Mouse (Mus musculus): ENCODE measurements around the gene Vmn1r194.
"Not testable (repeated sequence)": the region's sequence is repeated elsewhere in the genome, so short reads cannot be mapped to it uniquely, and the experiment has no call there.

The Vmn1r194 gene

DNA sequence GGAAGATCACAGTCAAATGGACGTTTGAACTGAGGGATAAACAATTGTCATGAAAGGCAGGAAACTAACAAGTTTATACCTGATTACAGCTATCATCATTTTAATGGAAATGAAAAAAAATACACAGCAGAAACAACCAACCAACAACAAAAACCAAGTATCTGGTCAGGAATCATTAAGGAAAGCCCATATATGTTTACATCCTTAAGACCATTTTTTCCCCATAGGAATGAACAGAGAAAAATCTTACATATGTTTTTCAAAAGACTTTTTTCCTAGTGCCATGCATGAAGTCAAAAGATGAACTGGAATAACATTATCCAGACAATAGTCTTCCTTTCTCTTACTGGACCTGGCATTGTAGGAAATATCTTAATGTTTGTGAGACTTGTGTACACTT lies at the start of gene Vmn1r194:
Gene Vmn1r194, plus strand, starts transcription at position 301 of the 400 bp plus-strand sequence.
- DNase-seq (ENCODE audit: low spot score): no peak

DNA sequence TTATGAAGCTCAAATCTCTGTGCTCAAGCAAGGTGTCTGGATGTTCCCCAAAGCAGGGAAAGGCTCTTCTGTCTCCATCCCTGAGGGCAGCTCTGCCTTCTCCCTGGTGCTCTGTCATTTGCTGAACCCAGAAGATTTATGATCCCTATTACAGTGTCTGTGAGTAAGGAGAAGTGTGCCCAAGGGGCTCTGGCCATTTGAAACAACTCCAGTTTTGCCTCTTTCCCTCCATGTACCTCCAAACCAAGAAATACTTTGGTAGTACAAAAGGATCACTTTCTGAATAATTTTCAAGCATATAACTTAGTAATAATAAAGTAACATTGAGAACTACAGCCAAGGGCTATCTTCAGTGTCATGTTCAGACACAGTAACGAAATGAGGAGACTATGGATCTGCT lies 21.0 kb upstream of the Vmn1r194 start, which contains the start of gene Vmn1r193:
Gene Vmn1r193, minus strand, starts transcription at position 101 of the 400 bp plus-strand sequence.
- DNase-seq (ENCODE audit: low spot score): not testable (repeated sequence)

DNA sequence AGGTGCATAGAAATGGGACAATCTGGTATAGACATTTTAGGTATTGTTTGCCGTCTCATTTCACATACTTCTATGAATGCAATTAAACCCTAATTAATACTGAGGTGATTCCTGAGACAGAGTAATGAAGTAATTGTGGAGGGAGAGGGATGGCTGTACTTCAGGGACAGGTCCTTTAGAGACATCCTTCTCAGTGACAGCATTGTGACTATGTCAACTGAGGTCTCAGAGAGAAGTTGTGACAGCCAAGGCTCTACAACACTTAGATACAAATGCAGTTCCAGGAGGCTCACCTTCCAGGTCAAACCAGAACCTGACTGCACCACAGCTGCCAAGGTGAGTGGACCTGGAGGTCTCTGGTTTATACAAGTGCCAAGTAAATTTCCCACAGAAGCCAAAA lies 26.2 kb downstream of the Vmn1r194 start, which contains the start of gene Vmn1r195:
Gene Vmn1r195, plus strand, starts transcription at position 301 of the 400 bp plus-strand sequence.
- not testable (repeated sequence) for DNase-seq (ENCODE audit: low spot score)

DNA sequence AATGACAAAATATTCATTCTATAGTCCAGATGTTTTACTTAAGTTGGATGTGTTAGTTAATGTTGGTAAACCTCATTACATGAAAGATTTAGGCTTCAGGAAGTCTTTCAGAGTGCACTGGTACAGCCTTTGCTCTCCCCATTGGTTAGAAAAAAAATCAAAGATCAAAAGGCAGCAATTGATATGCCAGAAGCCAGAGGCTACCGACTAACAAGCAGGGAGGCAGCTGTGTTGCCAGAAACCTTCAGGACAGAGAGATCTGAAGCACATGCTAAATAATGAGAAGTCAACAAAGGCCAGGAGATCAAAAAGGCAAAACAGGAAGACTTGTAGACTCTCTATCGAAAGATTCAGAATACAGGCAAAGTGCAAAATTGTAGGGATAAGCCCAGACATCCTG lies 27.7 kb downstream of the Vmn1r194 start:
- no peak for DNase-seq (ENCODE audit: low spot score)

DNA sequence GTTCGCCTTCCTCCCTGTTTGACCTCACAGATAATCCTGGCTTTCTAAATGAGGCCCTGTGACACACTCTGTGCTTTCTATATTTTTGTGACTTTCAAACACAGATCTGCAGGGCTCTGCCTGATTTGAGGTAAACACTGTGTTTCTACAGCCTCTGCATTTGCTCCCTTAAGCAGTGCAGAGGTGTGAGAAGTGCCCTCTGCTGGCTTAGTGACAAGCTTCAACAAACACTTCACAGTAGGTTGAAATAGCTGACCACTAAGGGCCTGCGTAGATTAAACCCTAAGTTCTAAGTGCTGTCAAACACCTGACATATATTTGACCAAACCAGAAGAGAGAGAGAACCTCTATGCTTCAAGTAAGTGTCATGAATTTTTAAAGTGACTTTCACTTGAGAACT lies 40.6 kb downstream of the Vmn1r194 start:
- no peak for DNase-seq (ENCODE audit: low spot score)

DNA sequence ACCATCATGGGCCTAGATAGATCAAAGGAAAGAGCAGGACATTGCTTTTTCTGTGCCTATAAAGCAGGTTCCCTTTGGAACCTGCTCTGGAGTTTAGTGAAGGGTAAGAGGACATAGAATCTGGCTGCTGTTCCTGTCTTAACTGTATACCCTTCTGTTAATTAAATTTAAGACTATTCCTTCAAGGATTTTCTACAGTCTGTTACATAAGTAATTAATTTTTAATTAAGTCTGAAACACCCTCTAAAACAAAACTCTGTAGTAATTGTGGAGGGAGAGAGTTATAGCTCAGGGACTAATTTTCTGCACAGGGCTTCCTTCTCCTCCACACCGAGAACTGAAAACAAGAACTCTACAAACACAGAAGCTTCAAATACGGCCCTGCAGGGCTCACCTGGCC lies 45.6 kb downstream of the Vmn1r194 start, which contains the start of gene Vmn1r196:
Gene Vmn1r196, plus strand, starts transcription at position 301 of the 400 bp plus-strand sequence.
- no peak for DNase-seq (ENCODE audit: low spot score)

Measured in layer of hippocampus, adult 11-12 months (tissue).